Mouse (Mus musculus) E14TG2a.4 (cell line): ENCODE measurements around the gene Hsf4.

Experiments used
- CTCF ChIP-seq: conservative IDR thresholded peaks from 2 replicates; pipeline ENCODE4 v1.5.1; 2014; ENCODE audit warnings: low read length
- NANOG ChIP-seq: IDR thresholded peaks from 2 replicates; pipeline ENCODE4 v1.6.1; 2014; ENCODE audit warnings: borderline replicate concordance, low read length, mixed read lengths
- POU5F1 ChIP-seq: IDR thresholded peaks from 2 replicates; pipeline ENCODE4 v1.6.1; 2014; ENCODE audit warnings: low read length, borderline replicate concordance

- TF ChIP-seq CTCF (no peak), NANOG (no peak), POU5F1 (no peak)
Observed at GRCm38 (mm10) chr8:105309142-105309847, 39.7 kb downstream of the Hsf4 start.
